18 mouse cellular contexts compared by ENCODE assay signal in genomic region chr1:56838901-56839300, GRCm38 (mm10).
A peak's percentile ranks its signal among the peaks of the same experiment; 100 is the strongest.
DNase-seq lines count a peak whose midpoint lies in the region; ATAC-seq lines count a peak whose summit lies in the region.
"Had no signal": no experiment of that assay in that cellular context is flagged by ENCODE, and none has a peak within 500 bp of the region (broad histone marks: within the 10 kb centered on the region; RNA-seq: fewer than 3 reads in every experiment).

No protein-coding gene starts in this region.

- H3K27me3 ChIP-seq in heart, embryonic 10.5 days (ENCODE audit: insufficient read depth, poor library complexity, severe bottlenecking), result no peaks in the 10 kb centered on the region
- no peaks in the 10 kb centered on the region for H3K27me3 ChIP-seq in embryonic facial prominence, embryonic 14.5 days (replicated peaks; ENCODE audit: control insufficient read depth, insufficient read depth, low read length)
- H3K27me3 ChIP-seq: heart, embryonic 12.5 days; hindbrain, embryonic 12.5 days; Patski had no signal

- WGBS in heart, embryonic 10.5 days, result 34% methylated on average over 1 of the region's 1 CpGs
- WGBS in embryonic facial prominence, embryonic 14.5 days, result 30% methylated on average over 1 of the region's 1 CpGs

- H3K4me3 ChIP-seq in heart, embryonic 10.5 days, result no peak overlapping the region
- H3K4me3 ChIP-seq in embryonic facial prominence, embryonic 14.5 days (ENCODE audit: low read depth, low read length), result no peak overlapping the region
- H3K4me3 ChIP-seq: gastrocnemius, adult 2 months; heart, embryonic 12.5 days; hindbrain, embryonic 12.5 days; midbrain, embryonic 13.5 days had no signal

- no peak overlapping the region for H3K9ac ChIP-seq in embryonic facial prominence, embryonic 14.5 days (ENCODE audit: low read depth, low read length)
- H3K9ac ChIP-seq: heart, embryonic 12.5 days; hindbrain, embryonic 12.5 days; midbrain, embryonic 13.5 days had no signal

- no peak overlapping the region for H3K27ac ChIP-seq in heart, embryonic 10.5 days
- no peak overlapping the region for H3K27ac ChIP-seq in embryonic facial prominence, embryonic 14.5 days (replicated peaks; ENCODE audit: low read depth, low read length)
- H3K27ac ChIP-seq: gastrocnemius, adult 2 months; hindbrain, embryonic 12.5 days; midbrain, embryonic 13.5 days had no signal

- DNase-seq in heart, postnatal 4 days, result peak; percentile 7
- DNase-seq in heart, embryonic 10.5 days (ENCODE audit: low spot score), result no peak
- peak; percentile 39 for DNase-seq in 3T3-L1 (ENCODE audit: low read depth, low spot score)
- DNase-seq in NIH3T3 (ENCODE audit: low read depth), result peak; percentile 61
- peak; percentile 64 for DNase-seq in embryonic facial prominence, embryonic 14.5 days (ENCODE audit: low spot score)
- DNase-seq in testis, postnatal 14 days (ENCODE audit: low spot score), result no peak
- no peak for DNase-seq in urinary bladder, postnatal 4 days (ENCODE audit: low spot score in 2 of 2)
- no peak for DNase-seq in layer of hippocampus, postnatal 36 days
- DNase-seq: adrenal gland, adult 2 months; cerebellum, adult 9-11 months; gastrocnemius, adult 2 months; kidney, adult 11 months had no signal

- H3K4me1 ChIP-seq in heart, embryonic 10.5 days, result no peaks in the 10 kb centered on the region
- H3K4me1 ChIP-seq in embryonic facial prominence, embryonic 14.5 days (ENCODE audit: control insufficient read depth, insufficient read depth, low read length), result no peaks in the 10 kb centered on the region
- H3K4me1 ChIP-seq: heart, embryonic 12.5 days had no signal

- H3K36me3 ChIP-seq in heart, embryonic 10.5 days, result no peaks in the 10 kb centered on the region
- H3K36me3 ChIP-seq in embryonic facial prominence, embryonic 14.5 days (ENCODE audit: control insufficient read depth, insufficient read depth, low read length), result no peaks in the 10 kb centered on the region
- H3K36me3 ChIP-seq: heart, embryonic 12.5 days; hindbrain, embryonic 12.5 days; midbrain, embryonic 13.5 days had no signal

- H3K4me2 ChIP-seq in embryonic facial prominence, embryonic 14.5 days (ENCODE audit: low read depth, low read length), result no peak overlapping the region
- H3K4me2 ChIP-seq: heart, embryonic 12.5 days; hindbrain, embryonic 12.5 days; liver, embryonic 11.5 days; midbrain, embryonic 13.5 days had no signal

- no peak for ATAC-seq in embryonic facial prominence, embryonic 14.5 days (ENCODE audit: low read depth)
- ATAC-seq: forebrain, embryonic 14.5 days; midbrain, embryonic 13.5 days; Patski had no signal

- H3K9me3 ChIP-seq in heart, embryonic 10.5 days, result no peaks in the 10 kb centered on the region
- no peaks in the 10 kb centered on the region for H3K9me3 ChIP-seq in embryonic facial prominence, embryonic 14.5 days (ENCODE audit: control insufficient read depth, low read length)
- H3K9me3 ChIP-seq: heart, embryonic 12.5 days; hindbrain, embryonic 12.5 days; midbrain, embryonic 13.5 days had no signal

Comparison
In these comparisons a context has a peak if more than half of its experiments do, and no peak if none do; other contexts are left out.
1. DNase-seq: peak in heart, postnatal 4 days (single experiment), 3T3-L1 (single experiment), NIH3T3 (single experiment) and embryonic facial prominence, embryonic 14.5 days (single experiment); none in heart, embryonic 10.5 days (single experiment), testis, postnatal 14 days (single experiment), urinary bladder, postnatal 4 days (0 of 2) and layer of hippocampus, postnatal 36 days (0 of 2).